Mouse (Mus musculus) inflammation-experienced regulatory T-cells, adult 6 months (primary cell): Measurements from ENCODE around the gene Arid3c. TPM values are rescaled to one million over a fixed set of nuclear protein-coding genes. Genes with fewer than 3 reads are reported as not detected.
"Not testable (repeated sequence)": the region's sequence is repeated elsewhere in the genome, so short reads cannot be mapped to it uniquely, and the experiment has no call there.

Source experiments
- ATAC-seq: one replicate; pipeline ENCODE4 v1.8.0; 2017
- polyA plus RNA-seq, 3 experiments: library from polyadenylated mRNA; unstranded; fragments of 100-300 nt; shearing (Covaris generic); gene quantifications; one replicate each; pipeline ENCODE4 v1.2.1; 2017

Arid3c gene
- polyA plus RNA-seq, 3 experiments from 2014 or later = not detected

DNA sequence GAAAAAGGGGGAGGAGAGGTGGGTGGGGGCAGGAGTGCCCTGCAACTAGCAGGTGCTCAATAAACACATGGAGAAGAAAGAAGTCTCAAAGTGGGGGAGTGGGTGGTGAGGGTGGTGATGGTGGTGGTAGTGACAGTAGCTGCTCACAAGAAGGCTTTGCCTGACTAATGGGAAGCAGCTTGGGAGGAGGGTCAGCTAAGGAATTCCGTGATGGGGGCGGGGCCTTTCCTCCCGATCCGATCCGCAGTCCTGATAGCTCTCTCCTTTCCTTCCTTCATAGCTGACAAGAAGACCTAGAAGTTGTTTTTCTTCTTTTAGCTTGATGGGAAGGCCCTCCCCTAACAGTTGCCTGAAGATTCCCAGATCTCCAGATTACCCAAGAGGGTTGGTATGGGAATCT is 26.3 kb downstream of the Arid3c start:
- no peak for ATAC-seq

DNA sequence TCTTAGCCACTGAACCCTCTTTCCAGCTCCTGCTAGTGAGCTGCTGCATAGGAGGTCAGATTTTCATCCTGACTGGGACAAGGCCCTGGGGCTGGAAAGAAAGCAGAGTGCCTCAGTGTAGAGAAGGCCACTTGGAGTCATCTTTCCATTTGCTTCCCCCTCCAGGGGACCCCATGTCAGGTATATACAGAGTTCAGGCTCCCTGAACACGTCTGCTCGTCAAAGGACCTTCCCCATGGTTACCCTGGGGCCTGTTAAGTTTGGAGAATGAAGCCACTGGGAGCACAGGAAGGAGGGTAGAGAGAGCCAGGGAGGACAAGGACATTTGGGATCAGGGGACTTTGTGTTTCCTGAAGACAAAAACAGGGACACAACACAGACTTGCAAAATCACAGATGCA is 28.7 kb downstream of the Arid3c start:
- not testable (repeated sequence) for ATAC-seq

DNA sequence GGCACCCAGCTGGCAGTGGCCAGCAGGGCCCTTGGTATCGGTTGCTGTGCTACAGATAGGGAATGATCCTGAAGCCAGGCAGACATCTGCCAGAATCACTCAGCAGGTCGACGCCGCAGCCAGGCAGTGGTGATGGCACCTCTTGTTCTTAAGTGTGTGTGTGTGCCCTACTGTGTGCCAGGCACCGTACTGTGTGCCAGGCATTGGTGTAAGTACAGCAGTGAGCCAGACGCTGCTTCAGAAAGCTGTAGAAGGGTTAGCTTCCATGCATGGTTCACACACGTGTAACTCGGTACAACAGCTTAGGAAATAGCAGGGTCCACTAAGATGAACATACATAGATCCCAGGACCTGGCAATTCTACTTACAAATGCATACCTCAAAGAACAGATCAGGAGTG is 30.7 kb downstream of the Arid3c start:
- not testable (repeated sequence) for ATAC-seq

DNA sequence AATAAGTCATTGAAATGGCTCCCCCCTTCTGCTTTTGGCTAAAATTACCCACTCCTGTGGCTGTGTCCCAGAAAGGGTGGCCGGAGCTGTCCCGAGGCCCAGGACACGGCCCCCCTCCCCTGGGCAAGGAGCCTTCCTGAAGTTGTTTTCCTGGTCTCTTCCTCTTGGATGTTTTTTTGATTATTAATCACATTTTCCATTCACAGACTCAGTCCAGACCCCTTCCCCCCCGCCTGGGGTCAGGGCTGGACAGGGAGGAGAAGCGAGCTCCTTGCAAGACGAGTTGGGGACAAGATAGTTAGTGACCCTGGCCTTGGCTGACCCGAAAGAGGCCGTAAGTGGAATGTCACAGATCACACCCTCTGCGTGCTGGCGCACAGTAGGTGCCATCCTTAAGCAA is 31.2 kb downstream of the Arid3c start, which contains the start of gene Il11ra1:
Gene Il11ra1 (plus strand): TSS at position 207 of the 400 bp plus-strand sequence.
- ATAC-seq = not testable (repeated sequence)

DNA sequence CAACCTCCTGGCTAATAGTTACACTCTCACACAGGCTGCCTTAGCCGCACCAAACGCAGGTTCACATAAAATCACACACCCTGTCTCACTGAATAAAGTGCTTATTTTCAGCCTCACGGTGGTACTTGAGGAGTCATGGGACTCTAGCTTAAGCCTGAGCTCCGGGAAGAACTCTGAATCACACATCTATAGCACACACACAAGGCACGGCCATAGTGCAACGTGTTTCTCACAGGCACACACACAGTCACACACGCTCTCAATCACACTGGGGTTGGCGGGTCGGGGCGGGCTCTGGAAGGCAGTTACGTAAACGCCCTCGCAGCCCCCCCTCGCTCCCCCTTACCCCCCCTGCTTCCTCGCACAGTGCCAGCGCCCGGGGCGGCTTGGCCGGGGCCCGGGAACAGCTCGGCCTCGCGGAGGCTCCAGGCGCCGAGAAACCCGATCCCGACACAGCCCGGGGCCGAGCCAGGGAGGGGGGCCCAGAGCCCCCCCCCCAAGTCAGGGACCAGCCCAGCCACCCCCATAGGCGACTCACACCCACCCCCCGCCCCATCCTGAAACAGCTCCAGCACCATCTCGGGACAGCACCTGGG is 32.4 kb downstream of the Arid3c start:
- not testable (repeated sequence) for ATAC-seq

DNA sequence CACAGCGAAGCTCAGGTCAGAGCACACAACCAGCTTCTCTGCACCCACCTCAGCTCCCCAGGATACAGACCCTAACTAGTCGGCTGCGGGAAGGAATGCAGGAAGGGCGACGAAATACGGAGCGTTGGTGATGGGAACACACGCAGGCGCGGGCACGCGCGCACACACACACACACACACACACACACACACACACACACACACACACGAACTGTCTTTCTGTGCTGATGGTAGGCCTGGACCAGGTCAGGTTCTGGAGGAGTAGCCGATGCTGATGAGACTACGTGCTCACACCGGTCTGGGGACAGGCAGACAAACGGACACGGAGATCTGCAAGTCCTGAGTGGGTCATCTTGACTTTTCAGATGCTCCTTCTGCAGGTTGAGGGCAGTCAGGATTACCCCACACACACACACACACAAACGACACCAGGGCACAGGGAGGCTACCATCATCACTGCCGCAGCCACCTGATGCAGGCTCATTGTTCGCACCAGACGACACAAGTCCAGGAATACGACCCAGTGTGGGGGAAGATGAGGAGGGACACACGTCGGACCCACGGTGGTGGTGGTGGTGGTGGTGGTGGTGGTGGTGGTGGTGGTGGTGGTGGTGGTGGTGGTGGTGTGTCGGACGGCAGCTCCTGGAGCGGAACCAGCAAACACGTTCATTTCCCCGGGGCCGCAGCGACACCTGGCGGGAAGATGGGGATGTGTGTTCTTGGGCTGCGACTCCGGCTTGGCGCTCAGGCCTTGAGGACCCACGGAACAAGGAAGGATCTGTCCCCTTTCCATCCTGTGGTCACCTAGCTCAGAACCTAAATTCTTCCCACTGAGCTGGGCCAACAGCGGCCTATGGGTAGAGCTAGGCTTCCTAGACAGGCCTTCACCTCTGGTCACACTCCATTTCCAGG is 33.8 kb downstream of the Arid3c start, which contains the start of gene Cntfr:
Gene Cntfr (minus strand): TSS at position 160 of the 912 bp plus-strand sequence.
- not testable (repeated sequence) for ATAC-seq

DNA sequence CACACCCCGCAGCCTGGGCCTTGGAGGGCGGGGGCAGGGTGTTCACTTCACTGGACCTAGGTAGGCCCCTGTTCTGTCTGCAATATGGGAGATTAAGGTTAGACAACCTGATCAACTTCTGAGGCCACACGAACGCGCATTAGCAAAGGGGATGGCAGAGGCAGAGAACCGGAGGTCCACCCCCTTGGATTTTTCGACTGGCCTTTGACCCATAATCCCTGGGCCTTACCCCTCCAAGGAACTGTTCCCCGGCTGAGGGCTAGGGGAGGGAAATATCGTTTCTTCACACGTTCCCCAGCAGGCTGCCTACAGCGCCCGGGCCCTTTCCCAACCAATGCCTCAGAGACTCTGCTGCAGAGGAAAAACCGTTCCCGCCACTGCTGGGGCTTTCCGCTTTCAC is 34.5 kb downstream of the Arid3c start:
- not testable (repeated sequence) for ATAC-seq

DNA sequence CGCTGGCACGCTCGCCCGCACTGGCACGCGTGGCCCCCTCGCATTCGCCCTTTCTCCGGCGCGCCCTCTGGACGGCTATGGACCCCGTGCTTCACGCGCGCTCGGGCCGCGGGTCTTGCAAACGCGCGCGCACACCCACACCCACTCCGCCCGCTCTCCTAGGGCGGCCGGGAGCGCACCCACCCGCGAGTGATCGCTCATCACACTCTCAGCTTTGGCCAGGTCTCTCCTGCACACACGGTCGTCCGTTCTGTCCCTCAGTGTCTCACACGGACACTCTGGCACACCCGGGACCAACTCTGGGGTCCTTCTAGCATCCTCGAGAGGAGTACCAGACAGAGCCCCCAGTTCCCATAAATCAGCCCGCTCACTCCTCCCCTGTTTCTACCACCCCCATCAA is 35.1 kb downstream of the Arid3c start:
- not testable (repeated sequence) for ATAC-seq

DNA sequence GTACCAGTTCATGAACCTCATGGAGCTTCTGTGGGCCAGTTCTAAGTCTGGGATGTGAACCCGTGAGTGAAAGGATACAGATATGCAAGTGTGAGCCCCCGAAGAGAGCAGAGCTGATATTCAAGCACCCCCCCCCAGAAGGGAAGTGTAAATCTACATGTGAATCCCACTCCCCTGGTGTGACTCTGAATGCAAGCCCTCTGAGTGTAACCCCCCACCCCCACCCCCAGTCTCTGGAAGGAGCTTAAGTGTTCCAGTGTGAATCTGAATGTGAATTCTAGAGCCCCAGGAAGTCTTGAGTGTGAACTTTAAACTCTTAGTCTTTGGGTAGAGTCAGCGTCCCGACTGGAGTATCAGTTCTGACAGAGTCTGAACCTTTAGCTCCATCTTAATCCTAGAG is 37.4 kb downstream of the Arid3c start:
- ATAC-seq = not testable (repeated sequence)

DNA sequence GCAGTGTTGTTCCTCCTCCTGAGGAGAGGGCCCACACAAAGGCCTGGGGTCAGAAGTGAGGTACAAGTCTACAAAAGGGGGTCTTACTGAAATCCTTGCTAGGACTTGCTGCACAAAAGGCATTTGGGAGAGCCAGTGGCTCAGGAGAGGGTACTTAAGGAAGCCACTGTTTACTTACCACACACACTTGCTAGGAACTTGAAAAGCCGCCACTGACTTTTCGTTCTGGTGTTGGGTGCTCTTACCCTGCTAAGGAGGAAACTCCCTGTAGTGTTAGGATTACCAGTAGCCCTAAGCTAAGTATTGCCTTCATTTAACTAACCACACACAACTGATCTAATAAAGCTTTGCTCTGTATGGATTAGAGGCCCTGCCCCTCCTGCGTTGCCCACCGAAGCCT is 40.9 kb downstream of the Arid3c start:
- ATAC-seq = not testable (repeated sequence)

DNA sequence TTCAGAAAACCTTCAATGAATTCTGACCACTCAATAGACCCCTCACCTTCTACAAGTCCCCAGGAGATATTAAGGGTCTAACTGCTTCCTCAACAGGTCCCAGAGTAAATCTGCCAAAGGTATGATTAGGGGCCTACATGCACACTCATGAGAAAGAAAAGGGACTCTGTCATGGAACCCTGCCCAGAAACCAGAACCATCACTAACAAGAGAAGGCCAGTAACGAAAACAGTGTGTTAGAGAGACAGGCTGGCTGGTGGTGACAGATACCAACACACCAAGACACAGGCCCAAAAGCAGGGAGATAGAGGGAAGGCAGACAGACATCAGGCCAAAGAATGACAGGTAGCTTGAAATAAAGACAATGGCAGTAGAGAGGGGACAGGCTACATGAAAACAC is 42.4 kb downstream of the Arid3c start:
- ATAC-seq = not testable (repeated sequence)

DNA sequence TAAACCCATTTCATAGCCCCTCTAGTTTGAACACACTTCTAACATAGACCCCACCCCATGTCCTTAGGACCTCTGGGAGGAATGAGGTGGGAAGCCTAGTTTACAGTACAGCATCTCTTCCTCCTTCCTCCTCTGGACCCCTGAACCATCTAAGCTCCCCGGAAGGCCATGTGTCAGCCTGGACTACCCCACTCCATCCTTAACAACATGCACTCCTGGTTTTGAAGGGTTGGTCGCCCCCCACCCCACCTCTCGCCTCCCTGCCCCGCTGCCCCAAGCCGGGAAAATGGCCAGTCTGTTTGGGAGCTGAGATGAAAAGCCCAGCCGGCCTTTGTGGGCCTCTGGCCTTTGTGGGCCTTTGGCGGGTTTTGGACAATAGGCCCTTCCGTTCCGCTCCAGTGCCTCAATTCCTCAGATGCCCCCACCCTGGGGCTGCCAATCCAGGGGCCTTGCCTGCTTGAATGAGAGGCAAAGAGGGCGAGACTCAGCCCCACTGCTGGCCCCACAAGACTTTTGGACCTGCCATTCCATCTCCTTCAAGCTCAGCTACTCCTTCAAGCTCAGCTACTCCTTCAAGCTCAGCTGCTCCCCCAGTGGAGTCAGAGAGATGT is 45.0 kb downstream of the Arid3c start:
- ATAC-seq = not testable (repeated sequence)

DNA sequence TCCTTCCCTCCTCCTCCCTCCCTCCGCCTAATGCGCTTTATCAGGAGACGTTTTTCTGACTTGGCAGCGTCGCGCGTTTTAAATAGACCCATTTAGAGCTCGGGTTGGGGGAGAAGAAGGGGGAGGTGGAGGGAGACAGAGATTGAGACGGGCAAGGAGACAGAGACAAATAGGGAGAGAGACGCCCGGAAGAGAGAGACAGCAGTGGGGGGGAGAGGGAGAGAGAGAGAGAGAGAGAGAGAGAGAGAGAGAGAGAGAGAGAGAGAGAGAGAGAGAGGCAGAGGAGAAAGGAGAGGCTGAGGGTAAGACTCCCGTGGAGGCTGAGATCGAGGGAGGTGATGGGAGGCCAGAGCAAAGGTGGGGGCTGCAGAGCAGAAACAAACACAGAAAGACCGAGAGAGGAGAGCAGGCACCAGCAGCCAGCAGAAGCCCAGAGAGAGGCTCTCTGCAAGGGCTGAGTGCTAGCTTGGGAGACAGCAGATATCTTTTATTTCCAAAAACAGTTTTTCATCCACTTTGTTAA is 46.0 kb downstream of the Arid3c start:
- not testable (repeated sequence) for ATAC-seq

DNA sequence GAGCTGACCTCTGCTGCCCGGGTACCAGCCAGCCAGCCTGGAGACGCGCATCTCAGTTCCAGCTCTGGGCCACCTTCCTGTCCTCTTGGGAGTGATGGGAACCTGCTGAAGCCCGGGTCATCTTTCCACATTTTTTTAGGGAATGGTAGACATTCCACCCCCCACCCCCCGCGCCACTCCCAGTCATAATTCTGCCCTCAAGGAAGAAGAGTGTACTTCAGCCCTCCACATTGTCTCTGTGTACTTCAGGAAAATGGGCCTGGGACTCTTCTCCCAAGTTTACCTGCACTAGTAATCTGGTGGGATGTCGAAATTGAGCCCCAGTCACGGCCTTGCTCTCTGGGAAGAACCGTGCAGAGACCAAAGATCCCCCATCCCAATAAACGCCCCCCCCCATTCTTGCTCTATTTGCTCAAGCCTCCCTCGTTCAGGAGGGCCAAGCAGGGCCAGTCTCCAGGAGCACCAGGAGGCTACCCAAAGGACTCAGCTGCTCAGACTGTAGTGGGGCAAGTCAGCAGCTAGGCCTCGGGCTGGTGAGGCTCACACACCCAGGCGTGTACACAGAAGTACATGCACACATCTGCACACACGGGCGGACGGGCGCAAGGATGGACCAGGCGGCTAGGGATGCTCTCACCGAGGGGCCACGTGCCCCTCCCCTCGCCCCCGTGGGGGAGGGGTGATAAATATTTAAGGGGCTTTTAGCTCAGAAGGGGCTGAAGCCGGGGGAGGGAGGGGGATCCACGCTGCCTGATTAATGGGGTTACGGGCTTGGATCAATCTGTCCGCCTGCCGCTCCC is 46.6 kb downstream of the Arid3c start:
- not testable (repeated sequence) for ATAC-seq

DNA sequence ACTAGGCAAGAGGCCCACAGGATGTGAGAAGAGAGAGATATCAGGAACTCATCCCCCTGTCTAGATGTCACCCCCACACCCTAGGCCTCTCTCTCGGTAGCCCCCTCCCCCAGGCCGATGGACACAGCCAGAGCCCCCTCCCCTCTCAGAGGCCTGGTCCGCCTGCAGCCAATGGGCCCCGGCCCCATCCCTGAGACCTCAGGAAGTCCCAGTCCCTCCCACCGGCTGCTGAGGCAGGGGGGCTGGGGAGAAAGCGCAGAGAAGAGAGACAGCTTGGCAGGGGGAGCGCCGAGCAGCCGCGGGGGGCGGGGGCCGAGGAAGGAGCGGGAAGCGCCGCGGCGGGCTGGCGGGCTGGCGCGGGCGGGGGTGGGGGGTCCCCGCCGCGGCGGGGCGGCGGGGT is 47.6 kb downstream of the Arid3c start:
- not testable (repeated sequence) for ATAC-seq

DNA sequence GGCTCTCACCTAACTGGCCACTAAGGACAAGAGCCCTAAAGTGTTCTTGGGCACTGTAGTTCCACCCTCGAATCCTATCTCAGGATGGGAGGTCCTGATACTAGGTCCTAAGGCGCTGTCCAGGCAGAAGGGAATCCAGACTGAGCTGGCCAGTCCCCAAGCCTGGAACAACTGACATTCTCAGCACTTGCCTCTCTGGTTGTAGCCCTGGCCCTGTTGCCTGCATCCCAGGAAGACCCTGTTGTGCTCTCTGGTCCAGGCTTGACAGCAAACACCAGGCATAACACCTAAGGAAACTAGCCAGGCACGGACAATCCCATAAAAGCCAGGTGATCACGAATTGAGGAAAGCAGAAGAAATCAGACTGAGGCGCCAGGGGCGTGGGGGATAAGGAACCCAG is 48.2 kb downstream of the Arid3c start:
- ATAC-seq = no peak

DNA sequence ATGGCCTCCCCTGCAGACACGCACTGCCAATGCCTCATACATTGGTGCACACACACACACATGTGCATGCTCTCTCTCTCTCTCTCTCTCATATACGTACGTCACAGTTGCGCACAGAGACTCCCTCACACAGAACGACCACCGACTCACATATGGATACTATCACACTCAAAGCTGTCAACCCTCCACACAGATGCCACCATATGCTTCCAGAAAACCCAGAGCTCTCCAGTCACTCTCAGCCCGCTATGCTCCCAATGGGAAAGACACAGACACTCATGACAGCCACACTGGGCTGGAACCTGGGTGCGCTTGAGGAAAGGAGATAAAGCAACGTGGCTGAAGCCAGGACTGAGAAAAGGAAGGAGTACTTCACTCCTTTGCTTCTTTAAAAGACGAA is 49.0 kb downstream of the Arid3c start:
- no peak for ATAC-seq

DNA sequence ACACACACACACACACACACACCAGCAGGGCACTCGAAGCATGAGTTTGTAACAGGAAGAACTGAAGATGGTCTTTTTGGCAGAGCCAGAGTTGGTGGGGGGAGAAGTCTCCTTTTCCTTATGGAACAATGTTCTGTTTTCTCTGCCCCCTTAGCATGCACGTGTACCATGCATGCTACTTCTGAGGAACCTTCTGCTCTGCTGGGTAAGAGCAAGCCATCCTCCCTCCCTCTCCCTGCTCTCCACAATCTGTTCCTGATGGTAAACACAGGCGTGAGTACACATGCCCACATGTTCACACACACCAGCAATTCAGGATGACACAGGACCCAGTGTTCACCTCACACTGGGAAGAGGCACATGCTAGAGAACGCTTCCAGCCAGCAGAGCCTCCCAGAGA is 49.8 kb downstream of the Arid3c start:
- ATAC-seq = no peak

DNA sequence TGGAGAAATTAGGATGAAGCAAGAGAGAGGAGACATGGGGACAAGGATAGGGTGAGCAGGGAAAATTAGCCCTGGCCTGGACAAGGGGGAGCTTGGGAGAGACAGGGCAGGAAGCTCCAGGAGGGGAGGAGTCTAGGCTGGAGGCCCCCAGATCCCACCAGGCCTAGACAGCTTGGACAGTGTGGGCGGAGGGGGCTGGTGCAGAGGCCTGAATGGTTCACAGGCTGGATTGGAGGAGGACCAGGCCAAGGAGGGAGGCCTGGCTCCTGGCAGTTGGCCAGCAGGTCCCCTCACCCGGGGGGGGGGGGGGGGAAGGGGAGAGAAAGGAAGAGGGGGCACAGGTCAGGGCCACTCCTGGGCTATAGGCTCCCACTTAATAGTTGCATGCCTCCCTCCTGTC is 51.7 kb downstream of the Arid3c start:
- ATAC-seq = no peak

DNA sequence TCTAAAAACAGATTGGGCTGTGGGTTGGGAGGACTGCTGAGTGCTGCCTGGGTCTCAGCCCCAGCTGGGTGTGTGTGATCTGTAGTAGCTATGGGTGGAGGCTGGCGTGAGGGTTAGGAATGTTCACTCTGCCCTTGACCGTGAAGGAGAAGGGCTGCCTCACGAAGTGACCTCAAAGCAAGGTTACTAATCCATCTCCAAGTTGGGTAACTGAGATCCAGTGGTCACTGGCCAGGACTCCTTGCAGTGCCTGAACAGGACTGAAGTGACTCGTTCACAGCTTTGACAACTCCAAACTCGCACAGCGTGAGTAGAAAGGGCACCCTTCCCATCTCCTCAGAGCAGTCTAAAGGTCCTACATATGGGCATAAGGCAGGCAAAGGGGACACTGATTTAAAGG is 52.1 kb downstream of the Arid3c start:
- no peak for ATAC-seq

DNA sequence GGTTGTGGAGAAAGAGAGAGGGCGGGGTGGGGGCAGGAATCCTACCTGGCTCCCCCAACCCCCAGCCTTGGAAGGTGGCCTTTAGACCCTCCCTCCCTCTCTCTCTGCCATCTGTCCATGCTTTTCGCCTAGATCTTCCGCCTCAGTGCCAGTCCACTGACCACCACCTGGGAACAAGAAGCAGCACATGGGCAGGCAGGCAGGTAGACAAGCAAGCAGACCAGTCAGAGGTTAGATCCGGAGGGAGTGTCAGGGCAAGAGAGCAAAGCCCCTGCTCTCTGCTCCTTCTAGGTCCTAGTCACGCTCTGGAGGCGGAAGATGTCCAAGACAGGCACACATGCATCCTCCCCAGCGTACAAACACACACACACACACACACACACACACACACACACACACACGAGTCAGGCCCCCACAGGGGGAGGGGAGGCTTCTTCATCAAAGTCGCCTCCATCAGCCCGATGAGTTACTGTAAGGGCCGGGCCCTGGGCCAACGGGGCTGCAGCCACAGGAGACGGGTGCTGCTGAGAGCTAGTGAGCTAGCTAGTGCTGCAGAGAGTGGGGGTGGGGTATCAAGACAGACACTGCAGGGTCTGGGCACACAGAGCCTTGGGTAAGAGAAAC is 53.8 kb downstream of the Arid3c start:
- no peak for ATAC-seq
